Mouse (Mus musculus) cerebellum, adult 2 months (tissue): ENCODE measurements at regions not wholly inside any gene's neighbourhood (a gene's known extent, or its start where the extent isn't known, plus 50 kb on each side); places are given as distances from the start of the nearest gene placed in this dataset.

ENCODE experiments used
- DNase-seq, 2 experiments: peaks; one replicate each; pipeline ENCODE4 v3.0.0; 2021
- H3K27ac ChIP-seq: fragments of 200-500 bp; 2 replicates; pipeline ENCODE4 v1.5.1; 2012; ENCODE audit warnings: low read length, control low read depth, inconsistent platforms; ENCODE audit not compliant: insufficient read depth
- H3K27me3 ChIP-seq: fragments of 200-500 bp; 2 replicates; pipeline ENCODE4 v1.6.1; 2012; ENCODE audit warnings: inconsistent platforms, mild to moderate bottlenecking, low read length, moderate library complexity; ENCODE audit not compliant: control insufficient read depth, insufficient read depth
- H3K4me1 ChIP-seq: fragments of 200-500 bp; 2 replicates; pipeline ENCODE4 v1.6.1; 2011; ENCODE audit warnings: low read length; ENCODE audit not compliant: control insufficient read depth, insufficient read depth
- H3K4me3 ChIP-seq: fragments of 200-500 bp; replicated peaks from 2 replicates; pipeline ENCODE3; 2011; ENCODE audit warnings: mild to moderate bottlenecking, low read depth, low read length, control low read depth; ENCODE audit not compliant: insufficient read depth
- CTCF ChIP-seq: fragments of 200-500 bp; IDR thresholded peaks from 2 replicates; pipeline ENCODE4 v1.5.1; 2011; ENCODE audit warnings: low read depth, mild to moderate bottlenecking, control low read depth, low read length, moderate library complexity, borderline replicate concordance; ENCODE audit not compliant: insufficient read depth
- POLR2A ChIP-seq: fragments of 200-500 bp; IDR thresholded peaks from 2 replicates; pipeline ENCODE4 v1.6.1; 2011; ENCODE audit warnings: low read length, control low read depth, borderline replicate concordance; ENCODE audit not compliant: insufficient read depth
- WGBS: fragments of 180-500 bp; shearing (Covaris S2); methylation state at CpG from one replicate; pipeline ENCODE4 v1.1.7; 2018; 5-methylcytosine and 5-hydroxymethylcytosine counted together

DNA sequence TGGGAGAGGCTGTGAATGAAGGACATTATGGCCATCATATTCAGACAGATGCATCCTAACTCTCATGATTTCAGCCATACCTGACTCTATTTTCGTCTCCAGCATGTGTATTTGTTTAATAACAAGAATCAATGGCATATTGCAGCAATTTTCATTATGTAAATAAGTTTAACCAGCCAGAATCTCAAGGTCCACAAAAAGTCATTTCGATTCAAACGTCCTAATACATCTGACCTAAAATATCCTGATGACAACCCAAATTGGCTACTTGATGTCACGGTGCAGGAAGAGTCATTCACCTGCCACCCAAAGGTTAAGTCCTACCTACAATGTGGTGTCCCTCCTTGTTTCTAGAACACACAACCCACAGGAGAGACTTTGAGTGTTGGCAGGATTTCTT lies 60.6 kb upstream of the Onecut1 start:
- TF ChIP-seq CTCF (no peak), POLR2A (no peak)
- DNase-seq: no peak
- no peaks in the 10 kb centered on the region for H3K4me1 ChIP-seq
- no peak overlapping the region for H3K27ac ChIP-seq
- no peaks in the 10 kb centered on the region for H3K27me3 ChIP-seq
- WGBS: 78% methylated on average over 4 of the region's 4 CpGs
- H3K4me3 ChIP-seq: no peak overlapping the region

DNA sequence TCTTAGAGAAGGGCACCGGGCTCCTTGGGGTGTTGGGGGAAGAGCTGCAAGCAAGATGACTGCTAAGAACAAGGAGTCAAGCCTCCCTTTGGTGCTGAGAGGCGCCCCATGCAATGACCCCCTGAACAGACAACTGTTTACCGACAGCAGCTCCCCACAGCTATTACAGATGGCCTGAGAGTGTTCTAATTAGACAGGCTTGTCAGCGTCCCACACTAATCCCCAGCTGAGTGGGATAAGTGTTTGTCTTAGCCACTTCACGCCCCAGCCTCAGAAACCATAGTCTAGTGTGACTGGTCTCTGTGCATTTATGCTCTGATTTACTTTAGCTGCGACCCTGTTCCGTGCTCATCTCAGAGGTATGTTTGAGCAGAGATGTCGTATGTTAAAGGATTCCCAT lies 50.3 kb upstream of the Onecut1 start:
- DNase-seq: no peak
- Histone ChIP-seq H3K4me3 (no peak overlapping the region), H3K27ac (no peak overlapping the region), H3K4me1 (no peaks in the 10 kb centered on the region; the same call in 1 of the 2 replicates), H3K27me3 (no peaks in the 10 kb centered on the region)
- TF ChIP-seq POLR2A (no peak), CTCF (no peak)
- 28% methylated on average over 8 of the region's 8 CpGs for WGBS
